Comparison of ENCODE assay signal across 1 mouse cellular context in genomic region chr15:81049401-81050053, GRCm38 (mm10).
A peak's percentile ranks its signal among the peaks of the same experiment; 100 is the strongest.
TF ChIP-seq lines count a peak whose summit lies in the region.

No protein-coding gene starts in this region.

TF ChIP-seq in CH12.LX, 34 proteins besides CTCF, POLR2A, EP300 and RAD21 (continued from another document):
- TF ChIP-seq POLR2AphosphoS2 (IDR thresholded peaks at IDR 0.05; ENCODE audit: low read depth, low read length): no peak
- 0 out of 2 replicates have a peak, but pooled peaks have one; percentile 25 for TF ChIP-seq MAZ (IDR thresholded peaks at IDR 0.05; ENCODE audit: low read depth, low read length)
- TF ChIP-seq USF2 (conservative IDR thresholded peaks at IDR 0.05; ENCODE audit: low read depth, low read length): no peak
- TF ChIP-seq CHD2 (IDR thresholded peaks at IDR 0.05; ENCODE audit: low read length): no peak
